Mouse (Mus musculus): ENCODE data around the gene Cenps. TPM values are rescaled to one million over a fixed set of nuclear protein-coding genes. Genes with fewer than 3 reads are reported as not detected.

Gene Cenps
- polyA plus RNA-seq, 2 experiments = 23.0 to 27.2 TPM

DNA sequence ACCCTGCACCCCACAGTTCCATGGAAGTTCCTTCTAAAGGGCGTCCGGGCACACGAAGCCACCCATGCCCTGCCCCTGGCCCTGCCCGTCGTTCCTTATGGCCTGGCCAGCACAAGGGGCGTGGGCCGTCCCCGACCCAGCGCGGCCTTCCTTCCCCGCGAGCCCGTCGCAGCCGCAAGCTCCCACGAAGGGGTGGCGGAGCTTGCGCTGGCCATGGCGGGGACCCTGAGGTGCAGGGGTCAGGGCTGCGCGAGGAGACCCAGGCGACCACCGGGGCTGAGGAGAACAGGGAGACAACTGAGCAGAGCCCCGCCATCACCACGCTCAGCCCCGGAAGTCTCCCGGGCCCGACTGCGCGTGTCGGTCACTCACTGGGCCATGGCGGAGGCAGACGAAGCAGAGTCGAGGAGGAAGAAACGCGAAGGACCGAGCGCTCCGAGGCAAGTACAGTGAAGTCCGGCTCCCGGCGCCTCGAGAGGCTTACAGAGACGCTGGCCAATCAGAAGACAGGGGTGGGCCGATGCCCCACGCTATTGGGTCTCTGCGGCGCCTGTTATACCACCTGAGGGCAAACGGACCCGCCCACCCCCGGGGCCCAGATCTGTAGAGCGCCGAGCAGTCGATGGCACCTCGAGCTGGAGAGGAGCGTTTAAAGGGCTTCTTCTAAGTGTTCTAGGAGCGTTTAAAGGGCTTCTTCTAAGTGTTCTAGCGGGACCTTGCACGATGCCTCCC, 29.0 kb upstream of the Cenps start, which contains the start of gene Pgd:
TSS of gene Pgd (minus strand) at position 557 of the 732 bp plus-strand sequence.
- 4% methylated on average over 41 of the region's 59 CpGs for WGBS
- ATAC-seq (ENCODE audit: low FRiP score, low read depth) (peak; percentile 99), DNase-seq (ENCODE audit: low spot score) (peak; percentile 98)
- no peaks in the 10 kb centered on the region for H3K27me3 ChIP-seq (ENCODE audit: control insufficient read depth, insufficient read depth, low read length)
- H3K4me3 ChIP-seq (replicated peaks; ENCODE audit: low read length) = peak within 1 kb of the TSS; percentile 75
- peaks cover 5% of the 10 kb centered on the region; the same call in 1 of the 2 replicates for H3K4me1 ChIP-seq (ENCODE audit: control insufficient read depth, insufficient read depth, low read length)
- TF ChIP-seq POLR2A (IDR thresholded peaks at IDR 0.05; ENCODE audit: borderline replicate concordance, extremely low read depth, insufficient read depth, insufficient read length) = peak; percentile 59; the same call in 1 of the 2 replicates
- no peaks in the 10 kb centered on the region for H3K9me3 ChIP-seq (ENCODE audit: control insufficient read depth, low read length)
- H3K4me2 ChIP-seq (replicated peaks; ENCODE audit: low read depth, low read length, severe bottlenecking) = peak within 1 kb of the TSS; percentile 81
- peaks cover 23% of the 10 kb centered on the region for H3K36me3 ChIP-seq (ENCODE audit: control insufficient read depth, insufficient read depth, low read length)
- peak within 1 kb of the TSS; percentile 77 for H3K27ac ChIP-seq (replicated peaks; ENCODE audit: low read depth, low read length)
- H3K9ac ChIP-seq (ENCODE audit: low read depth, low read length, severe bottlenecking) = peak within 1 kb of the TSS; percentile 81

DNA sequence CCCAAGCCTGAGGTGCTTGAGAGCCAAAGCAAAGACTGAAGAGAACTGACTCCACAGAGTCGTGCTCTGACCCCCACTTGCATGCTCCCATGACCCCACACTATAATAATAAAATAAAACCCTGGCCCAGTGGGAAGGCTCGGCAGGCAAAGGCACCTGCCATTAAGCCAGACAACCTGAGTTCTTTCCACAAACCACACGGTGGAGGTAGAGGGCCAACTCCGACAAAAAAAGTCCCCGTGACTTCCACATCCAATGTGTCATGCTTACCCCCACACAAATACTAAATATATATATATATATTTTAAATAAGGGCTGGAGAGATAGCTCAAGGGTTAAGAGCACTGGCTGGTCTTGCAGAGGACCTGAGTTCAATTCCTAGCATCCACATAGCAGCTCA, 26.7 kb upstream of the Cenps start:
- DNase-seq (ENCODE audit: low spot score) = no peak
- 58% methylated on average over 5 of the region's 5 CpGs for WGBS
- Histone ChIP-seq H3K9me3 (ENCODE audit: control insufficient read depth, low read length) (no peaks in the 10 kb centered on the region), H3K27me3 (ENCODE audit: control insufficient read depth, insufficient read depth, low read length) (no peaks in the 10 kb centered on the region), H3K4me2 (replicated peaks; ENCODE audit: low read depth, low read length, severe bottlenecking) (no peak overlapping the region), H3K4me3 (replicated peaks; ENCODE audit: low read length) (no peak overlapping the region), H3K4me1 (ENCODE audit: control insufficient read depth, insufficient read depth, low read length) (peaks cover 5% of the 10 kb centered on the region; the same call in 1 of the 2 replicates), H3K9ac (ENCODE audit: low read depth, low read length, severe bottlenecking) (no peak overlapping the region), H3K36me3 (ENCODE audit: control insufficient read depth, insufficient read depth, low read length) (peaks cover 46% of the 10 kb centered on the region), H3K27ac (replicated peaks; ENCODE audit: low read depth, low read length) (no peak overlapping the region)
- ATAC-seq (ENCODE audit: low FRiP score, low read depth) = no peak
- no peak for TF ChIP-seq POLR2A (IDR thresholded peaks at IDR 0.05; ENCODE audit: borderline replicate concordance, extremely low read depth, insufficient read depth, insufficient read length)

DNA sequence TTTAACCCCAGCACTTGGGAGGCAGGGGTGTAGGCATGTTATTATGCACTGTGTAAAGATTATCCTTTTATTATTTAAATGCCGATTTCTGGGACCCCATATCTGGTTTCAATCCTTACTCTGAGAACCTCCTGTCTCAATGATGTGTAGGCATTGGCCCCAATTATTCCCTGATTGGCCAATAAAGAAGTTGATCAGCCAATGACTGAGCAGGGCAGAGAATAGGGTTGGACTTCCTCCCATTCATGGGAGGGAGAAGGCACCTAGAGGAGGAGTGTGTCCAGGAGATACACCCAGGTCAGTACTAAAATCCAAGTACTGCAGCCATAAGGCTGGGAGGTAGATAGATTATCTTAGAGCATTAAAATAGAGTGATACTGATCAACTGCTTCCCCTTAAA, 25.8 kb upstream of the Cenps start:
- H3K36me3 ChIP-seq (ENCODE audit: control insufficient read depth, insufficient read depth, low read length) = peaks cover 55% of the 10 kb centered on the region
- H3K27ac ChIP-seq (replicated peaks; ENCODE audit: low read depth, low read length) = no peak overlapping the region
- H3K4me2 ChIP-seq (replicated peaks; ENCODE audit: low read depth, low read length, severe bottlenecking) = no peak overlapping the region
- H3K4me1 ChIP-seq (ENCODE audit: control insufficient read depth, insufficient read depth, low read length) = peaks cover 5% of the 10 kb centered on the region; the same call in 1 of the 2 replicates
- no peak overlapping the region for H3K4me3 ChIP-seq (replicated peaks; ENCODE audit: low read length)
- WGBS = 50% methylated on average over 1 of the region's 1 CpGs
- no peaks in the 10 kb centered on the region for H3K27me3 ChIP-seq (ENCODE audit: control insufficient read depth, insufficient read depth, low read length)
- H3K9ac ChIP-seq (ENCODE audit: low read depth, low read length, severe bottlenecking) = no peak overlapping the region
- no peak for TF ChIP-seq POLR2A (IDR thresholded peaks at IDR 0.05; ENCODE audit: borderline replicate concordance, extremely low read depth, insufficient read depth, insufficient read length)
- DNase-seq (ENCODE audit: low spot score) (no peak), ATAC-seq (ENCODE audit: low FRiP score, low read depth) (no peak)
- no peaks in the 10 kb centered on the region for H3K9me3 ChIP-seq (ENCODE audit: control insufficient read depth, low read length)

DNA sequence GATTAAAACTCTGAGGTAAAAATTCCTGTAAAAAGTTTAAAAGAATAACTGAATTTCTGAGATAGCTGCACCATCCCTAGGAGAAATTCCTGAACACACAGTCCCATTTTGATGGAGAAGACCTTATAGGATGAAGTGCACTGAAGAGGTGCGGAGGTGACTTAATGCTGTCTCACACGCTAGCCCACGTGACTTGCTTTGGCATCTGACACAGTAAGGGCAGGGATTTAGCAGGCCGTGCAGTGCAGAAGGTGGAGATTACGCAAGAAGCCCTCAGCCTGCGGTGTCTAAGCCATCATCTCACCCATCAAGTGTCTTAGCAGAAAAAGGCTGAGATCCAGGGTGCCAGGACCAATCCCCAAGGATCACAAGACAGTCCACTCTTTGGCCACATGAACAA, 23.7 kb upstream of the Cenps start:
- H3K4me2 ChIP-seq (replicated peaks; ENCODE audit: low read depth, low read length, severe bottlenecking) = no peak overlapping the region
- H3K4me3 ChIP-seq (replicated peaks; ENCODE audit: low read length) = no peak overlapping the region
- no peak overlapping the region for H3K27ac ChIP-seq (replicated peaks; ENCODE audit: low read depth, low read length)
- peaks cover 5% of the 10 kb centered on the region; the same call in 1 of the 2 replicates for H3K4me1 ChIP-seq (ENCODE audit: control insufficient read depth, insufficient read depth, low read length)
- no peak for TF ChIP-seq POLR2A (IDR thresholded peaks at IDR 0.05; ENCODE audit: borderline replicate concordance, extremely low read depth, insufficient read depth, insufficient read length)
- no peaks in the 10 kb centered on the region for H3K27me3 ChIP-seq (ENCODE audit: control insufficient read depth, insufficient read depth, low read length)
- DNase-seq (ENCODE audit: low spot score) (no peak), ATAC-seq (ENCODE audit: low FRiP score, low read depth) (no peak)
- H3K36me3 ChIP-seq (ENCODE audit: control insufficient read depth, insufficient read depth, low read length) = peaks cover 75% of the 10 kb centered on the region
- H3K9ac ChIP-seq (ENCODE audit: low read depth, low read length, severe bottlenecking) = no peak overlapping the region
- 92% methylated on average over 6 of the region's 6 CpGs for WGBS
- H3K9me3 ChIP-seq (ENCODE audit: control insufficient read depth, low read length) = no peaks in the 10 kb centered on the region

DNA sequence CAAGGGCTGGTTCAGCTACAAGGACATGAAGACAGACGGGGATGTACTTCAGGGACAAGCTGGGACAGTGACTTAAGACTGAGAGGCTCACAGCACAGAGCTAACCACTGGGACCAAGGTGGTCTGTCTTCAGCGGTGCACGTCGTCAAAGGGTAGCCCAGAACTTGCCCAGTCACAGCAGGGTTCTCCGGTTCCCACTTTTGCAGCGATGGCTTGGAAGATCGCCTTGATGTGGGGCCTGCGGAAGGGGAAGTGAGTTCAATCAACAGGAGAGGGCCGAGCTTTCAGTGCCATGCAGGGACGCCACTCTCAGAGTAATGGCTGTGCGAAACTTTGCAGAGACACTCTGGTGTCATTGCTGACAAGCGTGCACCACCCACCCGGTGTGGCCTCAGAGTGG, 22.5 kb upstream of the Cenps start:
- no peaks in the 10 kb centered on the region for H3K9me3 ChIP-seq (ENCODE audit: control insufficient read depth, low read length)
- 88% methylated on average over 13 of the region's 13 CpGs for WGBS
- H3K4me2 ChIP-seq (replicated peaks; ENCODE audit: low read depth, low read length, severe bottlenecking) = no peak overlapping the region
- H3K9ac ChIP-seq (ENCODE audit: low read depth, low read length, severe bottlenecking) = no peak overlapping the region
- ATAC-seq (ENCODE audit: low FRiP score, low read depth) (no peak), DNase-seq (ENCODE audit: low spot score) (no peak)
- no peak overlapping the region for H3K27ac ChIP-seq (replicated peaks; ENCODE audit: low read depth, low read length)
- H3K4me1 ChIP-seq (ENCODE audit: control insufficient read depth, insufficient read depth, low read length) = no peaks in the 10 kb centered on the region
- no peak overlapping the region for H3K4me3 ChIP-seq (replicated peaks; ENCODE audit: low read length)
- H3K36me3 ChIP-seq (ENCODE audit: control insufficient read depth, insufficient read depth, low read length) = peaks cover 86% of the 10 kb centered on the region
- TF ChIP-seq POLR2A (IDR thresholded peaks at IDR 0.05; ENCODE audit: borderline replicate concordance, extremely low read depth, insufficient read depth, insufficient read length) = no peak
- H3K27me3 ChIP-seq (ENCODE audit: control insufficient read depth, insufficient read depth, low read length) = no peaks in the 10 kb centered on the region

Data from limb, embryonic 14.5 days (tissue).